Mouse (Mus musculus): ENCODE measurements at regions not wholly inside any gene's neighbourhood (a gene's known extent, or its start where the extent isn't known, plus 50 kb on each side); places are given as distances from the start of the nearest gene placed in this dataset.

GRCm38 (mm10) chr11:86881710-86882109, 74.2 kb upstream of the Dhx40 start:
- DNase-seq (ENCODE audit: low read depth): peak; percentile 48

GRCm38 (mm10) chr11:86879356-86879905, 71.9 kb upstream of the Dhx40 start:
- DNase-seq (ENCODE audit: low read depth): no peak

GRCm38 (mm10) chr11:86878327-86879065, 71.0 kb upstream of the Dhx40 start:
- peak; percentile 36 for DNase-seq (ENCODE audit: low read depth)

GRCm38 (mm10) chr11:86876509-86876908, 69.0 kb upstream of the Dhx40 start:
- DNase-seq (ENCODE audit: low read depth): no peak

- DNase-seq (ENCODE audit: low read depth): no peak
Observed at GRCm38 (mm10) chr11:86875738-86876137, 68.2 kb upstream of the Dhx40 start.

GRCm38 (mm10) chr11:86874666-86875295, 67.2 kb upstream of the Dhx40 start:
- DNase-seq (ENCODE audit: low read depth): peak; percentile 29

- DNase-seq (ENCODE audit: low read depth): no peak
Observed at GRCm38 (mm10) chr11:86873406-86873700, 65.8 kb upstream of the Dhx40 start.

- peak; percentile 53 for DNase-seq (ENCODE audit: low read depth)
Observed at GRCm38 (mm10) chr11:86872537-86873405, 65.2 kb upstream of the Dhx40 start.

GRCm38 (mm10) chr11:86871782-86872181, 64.2 kb upstream of the Dhx40 start:
- no peak for DNase-seq (ENCODE audit: low read depth)

GRCm38 (mm10) chr11:86870486-86871165, 63.1 kb upstream of the Dhx40 start:
- DNase-seq (ENCODE audit: low read depth): no peak

- DNase-seq (ENCODE audit: low read depth): no peak
Observed at GRCm38 (mm10) chr11:86866931-86867330, 59.4 kb upstream of the Dhx40 start.

- DNase-seq (ENCODE audit: low read depth): no peak
Observed at GRCm38 (mm10) chr11:86859864-86860528, 52.5 kb upstream of the Dhx40 start.

GRCm38 (mm10) chr11:86859236-86859817, 51.8 kb upstream of the Dhx40 start:
- DNase-seq (ENCODE audit: low read depth): no peak

GRCm38 (mm10) chr11:86858211-86858610, 50.7 kb upstream of the Dhx40 start:
- no peak for DNase-seq (ENCODE audit: low read depth)
